15 mouse cellular contexts compared by ENCODE assay signal in the genomic region with DNA sequence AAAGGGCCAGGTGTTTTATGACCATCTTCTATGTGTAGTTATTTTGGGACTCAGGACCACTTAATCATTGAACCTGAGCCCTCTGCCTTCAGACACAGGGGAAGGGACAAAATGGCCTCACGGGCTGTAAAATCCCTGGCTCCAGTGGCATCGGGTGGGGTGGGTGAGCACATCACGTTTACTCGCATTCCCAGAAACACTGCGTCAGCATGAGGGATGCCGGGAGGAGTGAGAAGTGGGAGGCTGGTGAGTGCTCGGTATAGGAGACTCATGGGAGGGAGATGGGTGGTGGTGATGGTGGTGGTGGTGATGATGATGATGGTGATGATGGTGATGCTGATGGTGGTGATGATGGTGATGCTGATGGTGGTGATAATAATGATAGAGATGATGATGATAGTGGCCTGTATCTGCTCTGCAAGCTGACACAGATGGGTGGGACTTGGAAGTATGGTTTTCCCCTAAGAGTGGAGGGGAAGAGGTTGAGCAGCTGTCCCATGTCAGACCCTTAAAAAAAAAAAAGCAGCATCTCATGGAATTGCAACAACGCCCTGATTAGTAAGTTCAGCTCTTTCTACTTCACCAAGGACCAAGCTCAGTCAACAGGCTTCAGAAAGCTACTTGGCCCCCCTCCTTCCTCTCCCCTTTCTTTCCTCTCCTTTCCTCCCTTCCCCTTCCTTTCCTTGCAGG. TPM values are rescaled to one million over a fixed set of nuclear protein-coding genes. Genes with fewer than 3 reads are reported as not detected.
DNase-seq lines count a peak whose midpoint lies in the region; ATAC-seq lines count a peak whose summit lies in the region.
"Had no signal": no experiment of that assay in that cellular context is flagged by ENCODE, and none has a peak within 500 bp of the region (broad histone marks: within the 10 kb centered on the region; RNA-seq: fewer than 3 reads in every experiment).

No protein-coding gene starts in this region.

- peak; percentile 97 for DNase-seq in heart, adult 11 months
- peak; percentile 50 for DNase-seq in urinary bladder, postnatal 14 days (ENCODE audit: low spot score)
- DNase-seq in urinary bladder, adult 2 months (ENCODE audit: low spot score) = no peak
- DNase-seq in heart, postnatal 36 days = peak; percentile 33 to 52
- DNase-seq in urinary bladder, postnatal 36 days (ENCODE audit: low spot score in 2 of 2) = peak; percentile 10 to 43
- DNase-seq in thymus, postnatal 25 days = no peak
- DNase-seq: cerebellum, adult 18-20 months; kidney, adult 8-10 months; liver, embryonic 13.5 days had no signal

- peaks cover 24% of the 10 kb centered on the region for H3K27me3 ChIP-seq in heart, embryonic 12.5 days (replicated peaks)
- H3K27me3 ChIP-seq in intestine, embryonic 16.5 days (replicated peaks; ENCODE audit: control insufficient read depth, insufficient read depth, low read length) = no peaks in the 10 kb centered on the region
- H3K27me3 ChIP-seq: embryonic facial prominence, embryonic 15.5 days; forebrain, embryonic 15.5 days; hindbrain, embryonic 15.5 days had no signal

- no peak overlapping the region for H3K4me3 ChIP-seq in heart, embryonic 12.5 days
- no peak overlapping the region for H3K4me3 ChIP-seq in intestine, embryonic 16.5 days (ENCODE audit: low read length)
- H3K4me3 ChIP-seq: embryonic facial prominence, embryonic 15.5 days; forebrain, embryonic 15.5 days; hindbrain, embryonic 15.5 days; limb, embryonic 10.5 days; liver, embryonic 13.5 days had no signal

- no peak overlapping the region for H3K27ac ChIP-seq in heart, embryonic 12.5 days (ENCODE audit: poor library complexity, severe bottlenecking)
- no peak overlapping the region for H3K27ac ChIP-seq in intestine, embryonic 16.5 days (ENCODE audit: low read length)
- H3K27ac ChIP-seq: embryonic facial prominence, embryonic 15.5 days; forebrain, embryonic 15.5 days; hindbrain, embryonic 15.5 days; limb, embryonic 10.5 days; liver, embryonic 13.5 days had no signal

- no peak overlapping the region for H3K9ac ChIP-seq in heart, embryonic 12.5 days
- H3K9ac ChIP-seq in intestine, embryonic 16.5 days (ENCODE audit: low read depth, low read length) = no peak overlapping the region
- H3K9ac ChIP-seq: embryonic facial prominence, embryonic 15.5 days; forebrain, embryonic 15.5 days; hindbrain, embryonic 15.5 days; liver, embryonic 13.5 days had no signal

- intact Hi-C loops in heart, postnatal 36 days (cut with DNase I) = loop anchor here (10.0 kb wide), 1 partner anchor 318 kb away; no protein-coding TSS in a partner anchor

- no peak for ATAC-seq in heart, embryonic 12.5 days (ENCODE audit: insufficient number of reproducible peaks, low FRiP score)
- no peak for ATAC-seq in intestine, embryonic 16.5 days
- ATAC-seq: forebrain, embryonic 15.5 days had no signal

- peaks cover 5% of the 10 kb centered on the region; the same call in 1 of the 2 replicates for H3K4me1 ChIP-seq in heart, embryonic 12.5 days (replicated peaks)
- H3K4me1 ChIP-seq in intestine, embryonic 16.5 days (ENCODE audit: control insufficient read depth, insufficient read depth, low read length) = 0 out of 2 replicates have a peak, but pooled peaks cover 8% of the 10 kb centered on the region
- H3K4me1 ChIP-seq: liver, embryonic 13.5 days had no signal

- no peaks in the 10 kb centered on the region for H3K9me3 ChIP-seq in heart, embryonic 12.5 days (replicated peaks)
- no peaks in the 10 kb centered on the region for H3K9me3 ChIP-seq in intestine, embryonic 16.5 days (ENCODE audit: control insufficient read depth, low read length)
- H3K9me3 ChIP-seq: embryonic facial prominence, embryonic 15.5 days; forebrain, embryonic 15.5 days; hindbrain, embryonic 15.5 days; limb, embryonic 10.5 days; liver, embryonic 13.5 days had no signal

- 75% methylated on average over 8 of the region's 8 CpGs for WGBS in heart, embryonic 12.5 days
- 81% methylated on average over 8 of the region's 8 CpGs for WGBS in intestine, embryonic 16.5 days

- H3K4me2 ChIP-seq in heart, embryonic 12.5 days = no peak overlapping the region
- no peak overlapping the region for H3K4me2 ChIP-seq in intestine, embryonic 16.5 days (ENCODE audit: low read depth, low read length)
- H3K4me2 ChIP-seq: embryonic facial prominence, embryonic 15.5 days; forebrain, embryonic 15.5 days; hindbrain, embryonic 15.5 days; liver, embryonic 13.5 days had no signal

- no peaks in the 10 kb centered on the region for H3K36me3 ChIP-seq in heart, embryonic 12.5 days
- H3K36me3 ChIP-seq in intestine, embryonic 16.5 days (ENCODE audit: control insufficient read depth, insufficient read depth, low read length) = no peaks in the 10 kb centered on the region
- H3K36me3 ChIP-seq: embryonic facial prominence, embryonic 15.5 days; forebrain, embryonic 15.5 days; hindbrain, embryonic 15.5 days; limb, embryonic 10.5 days; liver, embryonic 13.5 days had no signal

RNA-seq across cellular contexts. Expression of a gene that starts 29.9 kb away (rescaled TPM):
- polyA plus RNA-seq in heart, embryonic 12.5 days (2016; fragmentation: Nextera tagmentation; extraction: Ambion mirVana) = 0.31 and 0.54 TPM in 2 replicates
- polyA plus RNA-seq in urinary bladder, adult 2 months (2012; rRNA removed) = 43.0 and 78.3 TPM in 2 replicates
- 1 to 10 TPM; 4.7 to 5.9 TPM for total RNA-seq in heart, postnatal 36 days (2021)
- 1.0 and 1.5 TPM in 2 replicates for polyA plus RNA-seq in intestine, embryonic 16.5 days (2015; fragmentation: Nextera tagmentation; extraction: Ambion mirVana)
- polyA plus RNA-seq: limb, embryonic 10.5 days had no signal

RNA-seq across cellular contexts. Expression of a gene that starts 46.8 kb away (rescaled TPM):
- polyA plus RNA-seq in heart, embryonic 12.5 days (2016; fragmentation: Nextera tagmentation; extraction: Ambion mirVana) = 426 and 432 TPM in 2 replicates
- 85.8 and 88.0 TPM in 2 replicates for polyA plus RNA-seq in urinary bladder, adult 2 months (2012; rRNA removed)
- 100 to 1,000 TPM in 1 of 2 experiments, 10 to 100 TPM in 1; 86.3 to 103 TPM for total RNA-seq in heart, postnatal 36 days (2021)
- polyA plus RNA-seq in intestine, embryonic 16.5 days (2015; fragmentation: Nextera tagmentation; extraction: Ambion mirVana) = 437 and 508 TPM in 2 replicates

RNA-seq across cellular contexts. Expression of a gene that starts 58.3 kb away (rescaled TPM):
- 19.3 and 21.3 TPM in 2 replicates for polyA plus RNA-seq in heart, embryonic 12.5 days (2016; fragmentation: Nextera tagmentation; extraction: Ambion mirVana)
- polyA plus RNA-seq in urinary bladder, adult 2 months (2012; rRNA removed) = 45.6 and 49.8 TPM in 2 replicates
- total RNA-seq in heart, postnatal 36 days (2021) = 10 to 100 TPM; 12.2 to 20.5 TPM
- polyA plus RNA-seq in intestine, embryonic 16.5 days (2015; fragmentation: Nextera tagmentation; extraction: Ambion mirVana) = 18.6 and 19.9 TPM in 2 replicates

Comparison
In these comparisons a context has a peak if more than half of its experiments do, and no peak if none do; other contexts are left out.
1. DNase-seq: peak in heart, adult 11 months (single experiment), urinary bladder, postnatal 14 days (single experiment), heart, postnatal 36 days (2 of 2) and urinary bladder, postnatal 36 days (2 of 2); none in urinary bladder, adult 2 months (single experiment) and thymus, postnatal 25 days (single experiment).
2. RNA of a gene that starts 29.9 kb away (polyA plus RNA-seq): 43.0 to 78.3 TPM in urinary bladder, adult 2 months; 1.0 to 1.5 TPM in intestine, embryonic 16.5 days and 0.31 to 0.54 TPM in heart, embryonic 12.5 days; every median in the first group is over 10 times any median in the second.